In the genomic region with DNA sequence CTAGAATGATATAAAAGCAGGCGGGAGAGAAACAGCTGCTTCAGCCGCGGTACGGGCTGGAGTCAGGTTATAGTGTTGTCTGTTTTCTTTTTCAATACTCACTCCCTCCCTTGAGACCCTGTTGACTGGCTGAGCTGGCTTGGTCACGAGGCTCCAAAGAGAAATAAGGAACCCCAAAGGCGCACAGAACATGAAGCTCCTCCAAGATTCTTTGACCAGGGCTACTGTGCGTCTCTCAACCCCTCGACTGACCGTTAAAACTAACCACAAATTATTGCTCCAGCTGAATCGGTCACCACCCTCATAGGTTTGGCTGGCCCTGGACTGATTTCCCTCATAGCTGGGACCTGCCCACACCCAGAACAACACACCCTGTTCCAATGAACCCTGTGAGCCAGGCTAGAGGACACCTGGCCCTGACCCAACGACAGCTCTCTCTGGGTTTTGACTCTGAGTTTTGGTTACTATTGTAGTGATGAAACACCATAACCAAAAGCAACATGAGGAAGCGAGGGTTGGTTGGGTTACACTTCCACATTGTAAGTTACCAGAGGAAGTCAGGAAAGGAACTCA, we compare ENCODE assay signal across 10 mouse cellular contexts. TPM values are rescaled to one million over a fixed set of nuclear protein-coding genes. Genes with fewer than 3 reads are reported as not detected.
A peak's percentile ranks its signal among the peaks of the same experiment; 100 is the strongest.
DNase-seq lines count a peak whose midpoint lies in the region; TF ChIP-seq lines count a peak whose summit lies in the region.
"Had no signal": no experiment of that assay in that cellular context is flagged by ENCODE, and none has a peak within 500 bp of the region (broad histone marks: within the 10 kb centered on the region; RNA-seq: fewer than 3 reads in every experiment).

No protein-coding gene starts in this region.

- H3K79me2 ChIP-seq in CH12.LX (replicated peaks; ENCODE audit: control insufficient read depth, extremely low read depth, insufficient read depth, poor library complexity, severe bottlenecking), result peaks cover 25% of the 10 kb centered on the region
- peaks cover 38% of the 10 kb centered on the region for H3K79me2 ChIP-seq in macrophage (ENCODE audit: inconsistent target)

- H3K4me2 ChIP-seq in CH12.LX (ENCODE audit: insufficient read depth, low read depth, poor library complexity, severe bottlenecking), result peak overlapping the region; percentile 93
- H3K4me2 ChIP-seq: hindbrain, embryonic 15.5 days had no signal

- no peak; the same call in 1 of the 2 replicates for TF ChIP-seq EP300 in CH12.LX (IDR thresholded peaks at IDR 0.05; ENCODE audit: low read length)

- H3K4me3 ChIP-seq in CH12.LX (replicated peaks in 1 of 3; ENCODE audit: low read depth in 2 of 3, low read length in 2 of 3, poor library complexity in 1 of 3), result peak overlapping the region in 2 of 3 experiments; percentile 58 to 67
- H3K4me3 ChIP-seq in macrophage (ENCODE audit: inconsistent target), result peak overlapping the region; percentile 75; the same call in 1 of the 2 replicates
- H3K4me3 ChIP-seq: hindbrain, embryonic 15.5 days had no signal

- peaks cover 4% of the 10 kb centered on the region for H3K9me3 ChIP-seq in CH12.LX (replicated peaks; ENCODE audit: low read length)
- H3K9me3 ChIP-seq: hindbrain, embryonic 15.5 days had no signal

- DNase-seq in gastrocnemius, adult 8-10 months (ENCODE audit: low spot score in 2 of 2), result peak; percentile 41 to 52
- DNase-seq in gastrocnemius, postnatal 4 days (ENCODE audit: low spot score in 2 of 2), result no peak
- no peak for DNase-seq in CH12.LX (ENCODE audit: extremely low read depth)
- peak; percentile 50 for DNase-seq in heart, adult 8-10 months (ENCODE audit: low spot score)
- no peak for DNase-seq in right cerebral cortex, adult 2 months (ENCODE audit: low spot score in 2 of 2)
- no peak for DNase-seq in right cerebral cortex, postnatal 4 days
- DNase-seq in layer of hippocampus, postnatal 25 days (ENCODE audit: extremely low spot score in 1 of 2, low spot score in 1 of 2), result no peak
- DNase-seq: cerebellum, postnatal 36 days had no signal

- in situ Hi-C loops in CH12.LX (cut with MboI; ENCODE audit: low pct_ligation_motif_present, low pct_unique_long_range_greater_than_20kb, low sequenced_read_pairs), result loop anchor here (25.0 kb wide), 1 partner anchor 792 kb away; a partner anchor contains a TSS

- TF ChIP-seq CTCF in CH12.LX (conservative IDR thresholded peaks at IDR 0.05 in 1 of 2, IDR thresholded peaks at IDR 0.05 in 1 of 2; ENCODE audit: low read depth in 2 of 2, low read length in 2 of 2), result no peak

- no peak for TF ChIP-seq RAD21 in CH12.LX (IDR thresholded peaks at IDR 0.05; ENCODE audit: low read depth, low read length)

- dilution Hi-C loops in CH12.LX (cut with MboI; ENCODE audit: extremely low pct_ligation_motif_present, extremely low pct_unique_long_range_greater_than_20kb, low sequenced_read_pairs), result no loop called here

- no peak for TF ChIP-seq POLR2A in CH12.LX (IDR thresholded peaks at IDR 0.05; ENCODE audit: low read depth, low read length)

- 14% methylated on average over 12 of the region's 12 CpGs for WGBS in macrophage (ENCODE audit: missing documents)

- peaks cover 34 to 65% of the 10 kb centered on the region in 2 experiments for H3K4me1 ChIP-seq in CH12.LX (ENCODE audit: control insufficient read depth in 1 of 2, insufficient read depth in 2 of 2)
- H3K4me1 ChIP-seq: hindbrain, embryonic 15.5 days had no signal

- H3K36me3 ChIP-seq in CH12.LX (replicated peaks in 1 of 2; ENCODE audit: control insufficient read depth in 1 of 2, insufficient read depth in 1 of 2, low read length in 1 of 2) (peaks cover 18 to 23% of the 10 kb centered on the region in 2 experiments), macrophage (ENCODE audit: inconsistent target) (peaks cover 20% of the 10 kb centered on the region)
- H3K36me3 ChIP-seq: hindbrain, embryonic 15.5 days had no signal

- H3K27ac ChIP-seq in CH12.LX (ENCODE audit: insufficient read depth, low read depth) (peak overlapping the region; percentile 83), macrophage (peak overlapping the region; percentile 96)
- H3K27ac ChIP-seq: hindbrain, embryonic 15.5 days had no signal

- H3K27me3 ChIP-seq in CH12.LX (replicated peaks), result no peaks in the 10 kb centered on the region
- H3K27me3 ChIP-seq: hindbrain, embryonic 15.5 days had no signal

- peak overlapping the region; percentile 91 for H3K9ac ChIP-seq in CH12.LX (ENCODE audit: insufficient read depth, low read depth)
- H3K9ac ChIP-seq: hindbrain, embryonic 15.5 days had no signal

TF ChIP-seq in CH12.LX, 34 proteins besides CTCF, POLR2A, EP300 and RAD21 (continues in another document):
- no peak for TF ChIP-seq IRF4 (IDR thresholded peaks at IDR 0.05; ENCODE audit: low read depth, low read length)
- no peak for TF ChIP-seq MEF2A (IDR thresholded peaks at IDR 0.05; ENCODE audit: borderline replicate concordance, low read depth, low read length)
- TF ChIP-seq ZC3H11A (IDR thresholded peaks at IDR 0.05; ENCODE audit: low read depth, low read length), result no peak
- no peak for TF ChIP-seq GABPA (IDR thresholded peaks at IDR 0.05; ENCODE audit: insufficient replicate concordance, low read depth, low read length)
- no peak for TF ChIP-seq NRF1 (IDR thresholded peaks at IDR 0.05; ENCODE audit: low read depth, low read length)
- TF ChIP-seq E2F4 (IDR thresholded peaks at IDR 0.05; ENCODE audit: insufficient replicate concordance, low read depth, low read length), result no peak
- no peak for TF ChIP-seq SMC3 (IDR thresholded peaks at IDR 0.05; ENCODE audit: low read depth, low read length)
- no peak for TF ChIP-seq USF1 (IDR thresholded peaks at IDR 0.05; ENCODE audit: low read depth, low read length)

RNA-seq across cellular contexts. Expression of a gene that starts 0.8 kb away (rescaled TPM):
- 1 to 10 TPM; 1.2 to 3.5 (median 1.9) TPM for total RNA-seq in gastrocnemius, adult 8-10 months (2022)
- 1 to 10 TPM; 3.2 to 4.3 TPM for total RNA-seq in gastrocnemius, postnatal 4 days (2021)
- total RNA-seq in CH12.LX (2012; rRNA removed), result 68.3 and 109 TPM in 2 replicates
- total RNA-seq in CH12.LX (2014; rRNA removed), result 21.0 and 25.9 TPM in 2 replicates
- 19.8 and 20.0 TPM in 2 replicates for polyA plus RNA-seq in CH12.LX (2012; ENCODE audit: insufficient read length, low read depth)
- total RNA-seq in heart, adult 8-10 months (2022), result 1 to 10 TPM; 4.0 to 9.1 (median 4.5) TPM
- total RNA-seq in macrophage (2018; cell fraction: chromatin; rRNA removed), result 100 to 1,000 TPM in 21 of 26 experiments, 10 to 100 TPM in 5; 30.8 to 879 (median 175) TPM
- total RNA-seq in macrophage (2018; cell fraction: cytosol; rRNA removed), result 100 to 1,000 TPM in 18 of 26 experiments, 10 to 100 TPM in 8; 64.2 to 324 (median 140) TPM
- 100 to 1,000 TPM in 19 of 26 experiments, 10 to 100 TPM in 7; 57.6 to 431 (median 211) TPM for total RNA-seq in macrophage (2018; cell fraction: nucleus; rRNA removed)
- 28.2 to 116 TPM (median 64.4 TPM) in 3 replicates for polyA plus RNA-seq in macrophage (2018)
- 1 to 10 TPM in 1 of 2 experiments, under 1 TPM in 1; 0.62 to 1.9 TPM for total RNA-seq in layer of hippocampus, postnatal 25 days (2021)

RNA-seq across cellular contexts. Expression of a gene that starts 30.2 kb away (rescaled TPM):
- 10 to 100 TPM; 84.8 to 99.7 (median 97.8) TPM for total RNA-seq in gastrocnemius, adult 8-10 months (2022)
- total RNA-seq in gastrocnemius, postnatal 4 days (2021), result 100 to 1,000 TPM; 100 to 112 TPM
- total RNA-seq in CH12.LX (2012; rRNA removed), result 28.3 and 49.8 TPM in 2 replicates
- 6.1 and 7.5 TPM in 2 replicates for total RNA-seq in CH12.LX (2014; rRNA removed)
- polyA plus RNA-seq in CH12.LX (2012; ENCODE audit: insufficient read length, low read depth), result 5.5 and 7.0 TPM in 2 replicates
- total RNA-seq in heart, adult 8-10 months (2022), result 100 to 1,000 TPM in 2 of 4 experiments, 10 to 100 TPM in 2; 92.4 to 111 (median 101) TPM
- 10 to 100 TPM in 15 of 26 experiments, 1 to 10 TPM in 10, under 1 TPM in 1; 0.92 to 25.0 (median 13.2) TPM for total RNA-seq in macrophage (2018; cell fraction: chromatin; rRNA removed)
- total RNA-seq in macrophage (2018; cell fraction: cytosol; rRNA removed), result 100 to 1,000 TPM in 9 of 26 experiments, 10 to 100 TPM in 17; 67.1 to 127 (median 92.9) TPM
- 10 to 100 TPM in 25 of 26 experiments, 1 to 10 TPM in 1; 9.3 to 46.7 (median 27.1) TPM for total RNA-seq in macrophage (2018; cell fraction: nucleus; rRNA removed)
- polyA plus RNA-seq in macrophage (2018), result 41.3 to 98.7 TPM (median 69.7 TPM) in 3 replicates
- 10 to 100 TPM; 40.9 to 51.7 TPM for total RNA-seq in layer of hippocampus, postnatal 25 days (2021)

RNA-seq across cellular contexts. Expression of a gene that starts 31.5 kb away (rescaled TPM):
- not detected for total RNA-seq in gastrocnemius, adult 8-10 months (2022)
- under 1 TPM; 0.49 to 0.67 TPM for total RNA-seq in gastrocnemius, postnatal 4 days (2021)
- total RNA-seq in CH12.LX (2012; rRNA removed) (6.2 and 6.8 TPM in 2 replicates), CH12.LX (2014; rRNA removed) (2.1 and 2.7 TPM in 2 replicates)
- polyA plus RNA-seq in CH12.LX (2012; ENCODE audit: insufficient read length, low read depth) (1.5 and 1.7 TPM in 2 replicates), macrophage (2018) (not detected in 3 replicates)
- total RNA-seq in heart, adult 8-10 months (2022), result not detected
- total RNA-seq in macrophage (2018; cell fraction: chromatin; rRNA removed), result not detected
- total RNA-seq in macrophage (2018; cell fraction: cytosol; rRNA removed), result not detected
- total RNA-seq in macrophage (2018; cell fraction: nucleus; rRNA removed), result not detected
- total RNA-seq in layer of hippocampus, postnatal 25 days (2021), result 10 to 100 TPM; 30.2 to 37.9 TPM

RNA-seq across cellular contexts. Expression of a gene that starts 34.7 kb away (rescaled TPM):
- 10 to 100 TPM; 28.2 to 31.7 (median 31.5) TPM for total RNA-seq in gastrocnemius, adult 8-10 months (2022)
- total RNA-seq in gastrocnemius, postnatal 4 days (2021), result 10 to 100 TPM; 27.4 to 29.9 TPM
- total RNA-seq in CH12.LX (2012; rRNA removed) (30.6 and 34.7 TPM in 2 replicates), CH12.LX (2014; rRNA removed) (27.6 and 28.1 TPM in 2 replicates)
- polyA plus RNA-seq in CH12.LX (2012; ENCODE audit: insufficient read length, low read depth) (22.4 and 23.2 TPM in 2 replicates), macrophage (2018) (8.1 to 15.0 TPM (median 11.7 TPM) in 3 replicates)
- total RNA-seq in heart, adult 8-10 months (2022), result 10 to 100 TPM; 38.6 to 44.1 (median 41.2) TPM
- 100 to 1,000 TPM in 7 of 26 experiments, 10 to 100 TPM in 19; 46.4 to 126 (median 81.7) TPM for total RNA-seq in macrophage (2018; cell fraction: chromatin; rRNA removed)
- 10 to 100 TPM in 9 of 26 experiments, 1 to 10 TPM in 17; 5.6 to 13.1 (median 9.3) TPM for total RNA-seq in macrophage (2018; cell fraction: cytosol; rRNA removed)
- 10 to 100 TPM; 22.3 to 61.8 (median 36.4) TPM for total RNA-seq in macrophage (2018; cell fraction: nucleus; rRNA removed)
- 10 to 100 TPM; 34.9 to 37.1 TPM for total RNA-seq in layer of hippocampus, postnatal 25 days (2021)

RNA-seq across cellular contexts. Expression of a gene that starts 59.8 kb away (rescaled TPM):
- total RNA-seq in gastrocnemius, adult 8-10 months (2022), result not detected
- under 1 TPM; 0.34 to 0.62 TPM for total RNA-seq in gastrocnemius, postnatal 4 days (2021)
- total RNA-seq in CH12.LX (2012; rRNA removed) (2.0 and 3.9 TPM in 2 replicates), CH12.LX (2014; rRNA removed) (2.0 and 2.2 TPM in 2 replicates)
- polyA plus RNA-seq in CH12.LX (2012; ENCODE audit: insufficient read length, low read depth) (0.70 and 0.71 TPM in 2 replicates), macrophage (2018) (not detected in 3 replicates)
- total RNA-seq in heart, adult 8-10 months (2022), result under 1 TPM in 2 of 4 experiments, not detected in 2; 0.16 to 0.20 TPM
- not detected for total RNA-seq in macrophage (2018; cell fraction: chromatin; rRNA removed)
- total RNA-seq in macrophage (2018; cell fraction: cytosol; rRNA removed), result under 1 TPM in 2 of 26 experiments, not detected in 24; 0.05 TPM
- total RNA-seq in macrophage (2018; cell fraction: nucleus; rRNA removed), result not detected
- total RNA-seq in layer of hippocampus, postnatal 25 days (2021), result 1 to 10 TPM in 1 of 2 experiments, under 1 TPM in 1; 0.32 to 1.0 TPM

Comparison
In these comparisons a context has a peak if more than half of its experiments do, and no peak if none do; other contexts are left out.
1. DNase-seq: peak in gastrocnemius, adult 8-10 months (2 of 2) and heart, adult 8-10 months (single experiment); none in gastrocnemius, postnatal 4 days (0 of 2), CH12.LX (single experiment), right cerebral cortex, adult 2 months (0 of 2), right cerebral cortex, postnatal 4 days (single experiment) and layer of hippocampus, postnatal 25 days (0 of 2).
2. RNA of a gene that starts 31.5 kb away (total RNA-seq): 30.2 to 37.9 TPM in layer of hippocampus, postnatal 25 days; 2.1 to 6.8 TPM in CH12.LX, 0.49 to 0.67 TPM in gastrocnemius, postnatal 4 days, not detected in heart, adult 8-10 months and not detected in gastrocnemius, adult 8-10 months; every median in the first group is over 4 times any median in the second.